In genomic region chr11:7173664-7174063, GRCm38 (mm10) we compare ENCODE assay signal across 26 mouse cellular contexts. TPM values are rescaled to one million over a fixed set of nuclear protein-coding genes. Genes with fewer than 3 reads are reported as not detected.
DNase-seq lines count a peak whose midpoint lies in the region; ATAC-seq and TF ChIP-seq lines count a peak whose summit lies in the region.
"Had no signal": no experiment of that assay in that cellular context is flagged by ENCODE, and none has a peak within 500 bp of the region (broad histone marks: within the 10 kb centered on the region; RNA-seq: fewer than 3 reads in every experiment).

No protein-coding gene starts in this region.

- ATAC-seq in liver, postnatal 0 days: peak; percentile 63
- ATAC-seq in erythroblast, adult 5-6 weeks (replicated peaks; ENCODE audit: low FRiP score, poor library complexity, severe bottlenecking): no peak
- ATAC-seq in monocyte, adult 5-6 weeks (replicated peaks; ENCODE audit: insufficient number of reproducible peaks, low FRiP score, low TSS enrichment, poor library complexity, severe bottlenecking): no peak
- ATAC-seq: forebrain, embryonic 13.5 days; hindbrain, embryonic 16.5 days had no signal

- 60% methylated on average over 6 of the region's 6 CpGs for WGBS in liver, postnatal 0 days (ENCODE audit: insufficient replicate concordance)

- no peaks in the 10 kb centered on the region for H3K9me3 ChIP-seq in liver, postnatal 0 days (ENCODE audit: low read length)
- H3K9me3 ChIP-seq: forebrain, embryonic 13.5 days; heart, embryonic 13.5 days; limb, embryonic 15.5 days; midbrain, embryonic 10.5 days had no signal

- no peak overlapping the region for H3K9ac ChIP-seq in liver, postnatal 0 days (replicated peaks)
- H3K9ac ChIP-seq: forebrain, embryonic 13.5 days; heart, embryonic 13.5 days; limb, embryonic 15.5 days had no signal

- no peaks in the 10 kb centered on the region for H3K27me3 ChIP-seq in liver, postnatal 0 days (ENCODE audit: insufficient read depth, low read length)
- H3K27me3 ChIP-seq: forebrain, embryonic 13.5 days; heart, embryonic 13.5 days; limb, embryonic 15.5 days had no signal

- intact Hi-C loops in left cerebral cortex, postnatal 14 days (cut with DNase I): no loop called here

- no peak overlapping the region for H3K4me3 ChIP-seq in liver, postnatal 0 days (ENCODE audit: low read depth, low read length)
- H3K4me3 ChIP-seq: forebrain, embryonic 13.5 days; heart, embryonic 13.5 days; limb, embryonic 15.5 days; midbrain, embryonic 10.5 days had no signal

- TF ChIP-seq EP300 in liver, postnatal 0 days (IDR thresholded peaks at IDR 0.05; ENCODE audit: low read depth): no peak

- TF ChIP-seq CTCF in liver, postnatal 0 days (IDR thresholded peaks at IDR 0.05; ENCODE audit: low read depth): no peak

- H3K27ac ChIP-seq in liver, postnatal 0 days (ENCODE audit: low read depth): no peak overlapping the region
- H3K27ac ChIP-seq: forebrain, embryonic 13.5 days; heart, embryonic 13.5 days; limb, embryonic 15.5 days; midbrain, embryonic 10.5 days had no signal

- DNase-seq in liver, postnatal 0 days: no peak
- DNase-seq in liver: no peak
- peak; percentile 63 to 77 for DNase-seq in lung, adult 18-20 months
- peak; percentile 47 for DNase-seq in lung, postnatal 14 days
- no peak for DNase-seq in left cerebral cortex, postnatal 14 days (ENCODE audit: low spot score in 2 of 2)
- DNase-seq: cerebellum, adult 2 months; cerebellum, postnatal 36 days; gastrocnemius, postnatal 14 days; heart, adult 18-20 months; heart, postnatal 36 days; retina, postnatal 1 day had no signal

- no peaks in the 10 kb centered on the region for H3K4me1 ChIP-seq in liver, postnatal 0 days (ENCODE audit: insufficient read depth)
- H3K4me1 ChIP-seq: forebrain, embryonic 13.5 days; limb, embryonic 15.5 days; midbrain, embryonic 10.5 days had no signal

- H3K4me2 ChIP-seq in liver, postnatal 0 days (ENCODE audit: low read depth, low read length): no peak overlapping the region
- H3K4me2 ChIP-seq: forebrain, embryonic 13.5 days; heart, embryonic 13.5 days; limb, embryonic 15.5 days had no signal

- no peaks in the 10 kb centered on the region for H3K36me3 ChIP-seq in liver, postnatal 0 days (replicated peaks; ENCODE audit: insufficient read depth, low read length)
- H3K36me3 ChIP-seq: heart, embryonic 13.5 days; limb, embryonic 15.5 days had no signal

RNA-seq across cellular contexts. Expression of gene Gm11985, which starts 14.7 kb away (rescaled TPM):
- 0.11 TPM in 2 replicates for polyA plus RNA-seq in liver, postnatal 0 days (2015; fragmentation: Nextera tagmentation; extraction: Ambion mirVana)
- total RNA-seq in erythroblast, adult 5-6 weeks (2015; ENCODE audit: low replicate concordance): not detected in 2 replicates
- total RNA-seq in erythroblast, adult 5-6 weeks (2017; ENCODE audit: low replicate concordance): not detected in 2 replicates
- total RNA-seq in left cerebral cortex, postnatal 14 days (2021): not detected
- total RNA-seq in monocyte, adult 5-6 weeks (2017): not detected in 3 replicates
- total RNA-seq: gastrocnemius, postnatal 14 days; heart, adult 18-20 months; heart, postnatal 36 days; layer of hippocampus, adult 18-20 months; layer of hippocampus, postnatal 25 days; left cerebral cortex, postnatal 25 days; midbrain, postnatal 0 days had no signal
- polyA plus RNA-seq: C2C12; cerebellum, adult 2 months; forebrain, embryonic 13.5 days; heart, embryonic 13.5 days; hindbrain, embryonic 16.5 days; limb, embryonic 15.5 days; liver, embryonic 16.5 days; midbrain, embryonic 10.5 days; midbrain, postnatal 0 days; stomach, embryonic 16.5 days; thymus, postnatal 0 days had no signal

RNA-seq across cellular contexts. Expression of gene Igfbp1, which starts 23.9 kb away (rescaled TPM):
- 1,301 and 1,767 TPM in 2 replicates for polyA plus RNA-seq in liver, postnatal 0 days (2015; fragmentation: Nextera tagmentation; extraction: Ambion mirVana)
- not detected in 2 replicates for total RNA-seq in erythroblast, adult 5-6 weeks (2015; ENCODE audit: low replicate concordance)
- total RNA-seq in erythroblast, adult 5-6 weeks (2017; ENCODE audit: low replicate concordance): not detected in 2 replicates
- total RNA-seq in left cerebral cortex, postnatal 14 days (2021): under 1 TPM in 1 of 2 experiments, not detected in 1; 0.31 TPM
- total RNA-seq in monocyte, adult 5-6 weeks (2017): not detected in 3 replicates
- total RNA-seq: gastrocnemius, postnatal 14 days; heart, adult 18-20 months; heart, postnatal 36 days; layer of hippocampus, adult 18-20 months; layer of hippocampus, postnatal 25 days; left cerebral cortex, postnatal 25 days; midbrain, postnatal 0 days had no signal
- polyA plus RNA-seq: C2C12; midbrain, postnatal 0 days had no signal

RNA-seq across cellular contexts. Expression of gene Igfbp3, which starts 40.1 kb away (rescaled TPM):
- 27.4 and 31.3 TPM in 2 replicates for polyA plus RNA-seq in liver, postnatal 0 days (2015; fragmentation: Nextera tagmentation; extraction: Ambion mirVana)
- total RNA-seq in erythroblast, adult 5-6 weeks (2015; ENCODE audit: low replicate concordance): 0.42 TPM in 1 of 2 replicates, not detected in the other
- total RNA-seq in erythroblast, adult 5-6 weeks (2017; ENCODE audit: low replicate concordance): not detected in 2 replicates
- 10 to 100 TPM; 16.0 to 23.2 TPM for total RNA-seq in left cerebral cortex, postnatal 14 days (2021)
- not detected in 3 replicates for total RNA-seq in monocyte, adult 5-6 weeks (2017)

Comparison
In these comparisons a context has a peak if more than half of its experiments do, and no peak if none do; other contexts are left out.
1. DNase-seq: peak in lung, adult 18-20 months (2 of 2) and lung, postnatal 14 days (single experiment); none in liver, postnatal 0 days (single experiment), liver (single experiment) and left cerebral cortex, postnatal 14 days (0 of 2).
2. RNA of gene Igfbp3, which starts 40.1 kb away (total RNA-seq): 16.0 to 23.2 TPM in left cerebral cortex, postnatal 14 days; 0.42 TPM in erythroblast, adult 5-6 weeks and not detected in monocyte, adult 5-6 weeks; every median in the first group is over 10 times any median in the second.